Mouse (Mus musculus) spleen, adult 2 months (tissue): ENCODE data around the gene Ank2. TPM values are rescaled to one million over a fixed set of nuclear protein-coding genes. Genes with fewer than 3 reads are reported as not detected.

ENCODE experiments used
- DNase-seq, 2 experiments: peaks; one replicate each; pipeline versions ENCODE4 v3.0.0 to v3.0.0-alpha.2; 2012 to 2021; ENCODE audit warnings: low spot score in 2 of 2, low read depth in 1 of 2
- H3K27ac ChIP-seq: fragments of 200-500 bp; 2 replicates; pipeline ENCODE4 v1.5.1; 2012; ENCODE audit warnings: low read length, inconsistent platforms; ENCODE audit not compliant: insufficient read depth
- H3K27me3 ChIP-seq: fragments of 200-500 bp; 2 replicates; pipeline ENCODE4 v1.6.1; 2012; ENCODE audit warnings: mild to moderate bottlenecking, moderate library complexity, low read length, inconsistent platforms; ENCODE audit not compliant: control insufficient read depth, insufficient read depth
- H3K36me3 ChIP-seq: fragments of 200-500 bp; 2 replicates; pipeline ENCODE4 v1.6.1; 2012; ENCODE audit warnings: mild to moderate bottlenecking, low read length, inconsistent platforms; ENCODE audit not compliant: control insufficient read depth, insufficient read depth
- H3K4me1 ChIP-seq: fragments of 200-500 bp; 2 replicates; pipeline ENCODE4 v1.6.1; 2011; ENCODE audit warnings: inconsistent platforms; ENCODE audit not compliant: control insufficient read depth, insufficient read depth, insufficient read length
- H3K4me3 ChIP-seq: fragments of 200-500 bp; 2 replicates; pipeline ENCODE4 v1.5.1; 2011; ENCODE audit warnings: mild to moderate bottlenecking, inconsistent platforms; ENCODE audit not compliant: insufficient read depth, insufficient read length; ENCODE audit errors: extremely low read depth
- CTCF ChIP-seq: fragments of 200-500 bp; IDR thresholded peaks from 2 replicates; pipeline ENCODE4 v1.5.1; 2011; ENCODE audit warnings: mild to moderate bottlenecking, inconsistent platforms; ENCODE audit not compliant: insufficient read depth, insufficient read length, insufficient replicate concordance; ENCODE audit errors: extremely low read depth
- POLR2A ChIP-seq: fragments of 200-500 bp; IDR thresholded peaks from 2 replicates; pipeline ENCODE4 v1.6.1; 2011; ENCODE audit warnings: low read depth, low read length, inconsistent platforms
- WGBS: fragments of 180-500 bp; shearing (Covaris S2); methylation state at CpG from one replicate; pipeline ENCODE4 v1.1.7; 2018; 5-methylcytosine and 5-hydroxymethylcytosine counted together
- polyA plus RNA-seq: library from polyadenylated mRNA; depleted of rRNA; stranded (reverse); fragments of >200 nt; gene quantifications from 2 replicates; pipeline ENCODE4 v1.2.3, GENCODE M21; 2012

Ank2 gene
- polyA plus RNA-seq, 1 experiment: 2.1 TPM

DNA sequence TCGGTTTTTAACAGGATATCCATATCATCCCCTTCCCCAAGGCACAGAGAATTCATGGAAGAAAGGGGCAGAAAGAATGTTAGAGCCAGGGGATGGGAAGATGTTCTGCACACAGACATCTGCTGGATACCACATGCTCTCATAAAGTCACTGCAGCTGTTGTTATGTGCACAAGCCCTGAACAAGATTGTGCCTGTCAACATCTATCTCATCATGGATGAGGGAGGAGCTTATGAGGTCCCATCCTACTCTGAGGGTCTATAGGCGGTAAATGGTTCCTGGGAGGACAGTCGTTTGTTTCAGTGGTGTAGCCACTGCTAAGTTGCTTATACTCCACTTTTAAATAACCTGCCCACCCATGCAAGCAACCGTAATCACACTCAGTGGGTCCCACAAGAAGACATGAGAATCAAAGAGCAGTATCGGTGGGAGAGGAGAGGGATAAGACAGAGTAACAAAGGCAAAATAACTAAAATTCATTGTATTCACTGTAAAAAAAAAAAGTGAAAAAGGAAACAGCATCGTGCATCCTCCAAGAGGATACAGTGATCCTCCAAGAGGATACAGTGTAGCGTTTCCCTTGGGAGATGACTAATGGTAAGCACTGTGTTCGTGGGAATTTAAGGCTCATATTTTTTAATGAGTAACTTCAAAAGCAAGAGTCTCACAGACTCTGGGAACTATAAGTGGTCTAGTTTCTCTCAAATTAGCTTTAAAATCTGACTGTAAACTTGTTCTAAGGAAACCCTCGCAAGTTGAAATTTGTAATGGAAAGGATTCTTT lies 136.3 kb downstream of the Ank2 start:
- WGBS: 85% methylated on average over 9 of the region's 9 CpGs
- H3K4me3 ChIP-seq: no peak overlapping the region
- H3K36me3 ChIP-seq: no peaks in the 10 kb centered on the region
- no peak for DNase-seq
- H3K4me1 ChIP-seq: no peaks in the 10 kb centered on the region
- TF ChIP-seq POLR2A (no peak), CTCF (no peak)
- H3K27ac ChIP-seq: no peak overlapping the region
- no peaks in the 10 kb centered on the region for H3K27me3 ChIP-seq

DNA sequence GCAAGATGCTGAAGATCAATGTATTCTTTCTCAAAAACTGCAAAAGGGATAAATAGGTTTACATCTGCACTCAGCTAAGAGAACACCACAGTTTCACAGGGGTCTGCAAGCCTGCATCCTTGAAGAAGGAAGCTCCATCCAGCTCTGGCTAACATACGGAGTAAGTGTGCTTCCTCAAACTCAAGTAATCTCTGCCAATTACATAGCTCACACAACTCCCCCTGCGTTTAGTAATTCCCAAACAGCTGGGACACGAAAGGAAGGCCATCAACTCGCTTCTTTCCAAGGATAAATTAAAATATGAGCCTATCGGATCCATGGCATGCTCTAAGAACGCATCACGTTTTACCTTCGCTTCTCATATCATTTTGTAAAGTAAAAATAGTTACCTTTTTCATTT lies 137.3 kb downstream of the Ank2 start:
- Histone ChIP-seq H3K4me3 (no peak overlapping the region), H3K27me3 (no peaks in the 10 kb centered on the region), H3K27ac (no peak overlapping the region), H3K4me1 (no peaks in the 10 kb centered on the region), H3K36me3 (no peaks in the 10 kb centered on the region)
- no peak for DNase-seq
- 80% methylated on average over 8 of the region's 8 CpGs for WGBS
- TF ChIP-seq CTCF (no peak), POLR2A (no peak)

DNA sequence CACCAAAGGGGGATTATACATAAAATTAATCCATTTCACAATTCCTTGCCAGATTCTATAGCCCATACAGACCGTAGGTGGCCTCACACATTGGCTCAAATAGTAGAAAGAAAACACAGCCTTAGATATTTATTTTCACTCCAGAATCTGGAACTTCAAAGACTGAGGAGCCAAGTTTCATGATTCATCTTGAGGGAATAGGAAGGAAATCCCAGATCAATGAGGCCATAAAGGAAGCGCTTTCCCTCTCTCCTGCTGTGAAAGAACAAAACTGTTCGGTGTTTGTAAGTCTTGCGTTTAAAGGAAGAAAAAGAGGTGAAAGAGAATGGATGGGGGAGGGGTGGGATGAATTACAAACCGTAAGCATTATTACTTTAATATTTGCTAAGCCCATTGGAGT lies 137.8 kb downstream of the Ank2 start:
- Histone ChIP-seq H3K27me3 (no peaks in the 10 kb centered on the region), H3K36me3 (no peaks in the 10 kb centered on the region), H3K4me1 (no peaks in the 10 kb centered on the region), H3K4me3 (no peak overlapping the region), H3K27ac (no peak overlapping the region)
- no peak for TF ChIP-seq POLR2A
- no peak for TF ChIP-seq CTCF
- 72% methylated on average over 5 of the region's 5 CpGs for WGBS
- no peak for DNase-seq

DNA sequence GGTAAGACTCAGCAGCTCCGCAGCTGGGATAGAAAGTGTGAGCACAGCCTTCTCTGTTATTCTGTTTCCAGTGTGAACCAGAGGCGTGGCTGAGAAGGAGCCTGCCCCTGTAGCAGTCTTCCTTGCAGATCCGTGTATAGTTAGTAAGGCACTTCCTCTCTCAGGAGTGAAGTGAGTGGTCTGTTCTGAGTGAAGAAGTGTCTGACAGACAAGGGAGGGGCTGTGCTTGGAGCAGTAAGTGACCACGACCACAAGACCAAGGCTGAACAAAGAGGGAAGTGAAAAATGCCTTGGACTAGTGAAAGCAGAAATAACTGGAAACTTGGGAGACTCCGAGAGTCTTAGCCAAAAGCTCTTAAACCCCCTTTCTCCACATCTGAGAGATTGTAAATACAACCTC lies 143.9 kb downstream of the Ank2 start:
- Histone ChIP-seq H3K4me1 (no peaks in the 10 kb centered on the region), H3K27me3 (no peaks in the 10 kb centered on the region), H3K36me3 (no peaks in the 10 kb centered on the region), H3K4me3 (no peak overlapping the region), H3K27ac (no peak overlapping the region)
- TF ChIP-seq POLR2A (no peak), CTCF (no peak)
- 18% methylated on average over 5 of the region's 5 CpGs for WGBS
- DNase-seq: no peak

DNA sequence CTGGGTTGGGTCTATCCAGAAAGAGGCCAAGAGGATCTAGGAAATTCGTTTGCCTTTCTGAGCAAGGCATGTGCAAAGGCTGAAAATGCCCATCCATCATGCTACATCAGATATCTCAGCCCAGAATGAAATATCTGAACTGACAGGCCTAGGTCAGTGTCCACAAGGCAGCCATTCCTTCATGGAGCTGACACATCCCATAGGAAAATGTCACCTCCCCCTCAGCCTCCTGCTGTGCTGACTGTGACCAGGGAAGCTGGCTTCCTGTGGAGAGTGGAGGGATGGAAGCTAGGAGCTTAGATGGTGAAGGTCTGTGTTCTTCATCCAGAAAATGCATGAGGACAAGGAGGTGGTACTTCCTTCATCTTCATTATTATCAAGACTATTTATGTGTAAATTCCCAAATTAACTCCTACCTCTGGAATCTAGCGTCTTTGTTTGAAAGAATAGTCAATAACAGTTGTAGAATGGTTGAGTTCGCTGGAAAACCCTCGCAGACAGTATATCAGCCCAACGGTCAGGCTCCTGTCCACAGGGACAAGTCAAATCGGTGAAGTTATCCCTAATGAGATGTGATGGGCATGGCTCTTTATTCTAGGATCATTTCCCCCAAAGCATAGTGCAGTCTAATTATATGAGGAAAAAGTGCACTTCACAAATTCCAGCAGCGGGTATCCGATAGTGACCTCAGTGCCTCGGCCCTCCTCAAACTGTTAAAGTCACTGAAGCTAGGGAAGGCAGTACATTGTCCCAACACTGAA lies 148.4 kb downstream of the Ank2 start:
- no peaks in the 10 kb centered on the region for H3K4me1 ChIP-seq
- H3K36me3 ChIP-seq: no peaks in the 10 kb centered on the region
- DNase-seq: no peak
- 89% methylated on average over 9 of the region's 9 CpGs for WGBS
- H3K4me3 ChIP-seq: no peak overlapping the region
- no peak for TF ChIP-seq CTCF
- no peak for TF ChIP-seq POLR2A
- H3K27me3 ChIP-seq: no peaks in the 10 kb centered on the region
- no peak overlapping the region for H3K27ac ChIP-seq

DNA sequence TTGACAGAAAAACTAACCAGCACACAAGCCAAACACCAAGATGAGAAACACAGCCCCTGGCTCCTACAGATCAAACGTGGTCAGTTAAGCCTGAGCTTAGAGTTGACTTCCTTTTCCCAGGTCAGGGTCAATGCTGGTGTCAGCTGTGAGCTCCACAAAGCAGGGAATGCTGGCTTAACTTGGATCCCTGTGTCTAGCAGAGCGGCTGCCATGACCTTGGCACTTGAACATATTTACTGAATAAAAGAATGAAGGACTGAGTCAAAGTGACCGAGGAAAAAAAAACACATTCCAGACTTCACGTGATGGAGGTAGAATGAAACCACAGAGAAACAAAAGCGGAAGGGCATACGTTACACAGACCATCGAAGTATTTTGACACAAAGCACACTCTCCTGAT lies 150.2 kb downstream of the Ank2 start:
- 77% methylated on average over 7 of the region's 7 CpGs for WGBS
- Histone ChIP-seq H3K36me3 (no peaks in the 10 kb centered on the region), H3K4me1 (no peaks in the 10 kb centered on the region), H3K4me3 (no peak overlapping the region), H3K27ac (no peak overlapping the region), H3K27me3 (no peaks in the 10 kb centered on the region)
- no peak for TF ChIP-seq POLR2A
- TF ChIP-seq CTCF: no peak
- DNase-seq: no peak
